Mouse (Mus musculus): ENCODE data around the gene 4930469K13Rik. TPM values are rescaled to one million over a fixed set of nuclear protein-coding genes. Genes with fewer than 3 reads are reported as not detected.

4930469K13Rik gene
- polyA plus RNA-seq, 1 experiment: not detected

GRCm38 (mm10) chr11:34073776-34074175, 24.6 kb downstream of the 4930469K13Rik start:
- no peak overlapping the region for H3K27ac ChIP-seq (ENCODE audit: control insufficient read depth, insufficient read depth, low read depth, low read length, poor library complexity)
- 32% methylated on average over 15 of the region's 15 CpGs for WGBS
- no peak for TF ChIP-seq POLR2A (IDR thresholded peaks at IDR 0.05; ENCODE audit: borderline replicate concordance, control insufficient read depth, low read depth, low read length)
- TF ChIP-seq CTCF (IDR thresholded peaks at IDR 0.05; ENCODE audit: control insufficient read depth, insufficient read depth, low read length): peak; percentile 89
- no peak overlapping the region for H3K4me3 ChIP-seq (replicated peaks; ENCODE audit: control insufficient read depth, low read depth, low read length)
- H3K4me1 ChIP-seq (ENCODE audit: control insufficient read depth, insufficient read depth, low read length): peaks cover 5% of the 10 kb centered on the region; the same call in 1 of the 2 replicates

DNA sequence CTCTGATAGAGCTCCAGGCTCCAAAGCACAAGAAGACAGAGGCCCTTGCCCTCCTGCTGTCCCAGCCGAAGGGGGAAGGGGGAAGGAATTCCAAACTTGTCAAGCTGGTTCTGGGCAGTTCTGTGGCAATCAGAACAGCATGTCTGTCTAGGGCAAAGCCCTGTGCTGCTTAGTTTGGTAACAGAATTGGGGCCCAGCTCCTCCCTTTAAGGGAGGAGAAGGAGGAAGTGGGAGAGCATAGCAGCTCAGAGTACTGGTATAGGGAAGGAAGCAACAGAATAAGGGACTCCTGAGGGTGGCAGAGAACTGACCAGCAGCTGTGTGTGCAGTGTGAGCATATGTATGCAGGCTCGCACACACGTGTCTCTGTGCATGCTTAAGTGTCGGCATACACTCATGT, 26.0 kb downstream of the 4930469K13Rik start:
- Histone ChIP-seq H3K4me1 (ENCODE audit: control insufficient read depth, insufficient read depth, low read length) (peaks cover 5% of the 10 kb centered on the region; the same call in 1 of the 2 replicates), H3K27ac (ENCODE audit: control insufficient read depth, insufficient read depth, low read depth, low read length, poor library complexity) (0 out of 2 replicates have a peak overlapping the region, but pooled peaks have one; percentile 22), H3K4me3 (replicated peaks; ENCODE audit: control insufficient read depth, low read depth, low read length) (no peak overlapping the region)
- TF ChIP-seq POLR2A (IDR thresholded peaks at IDR 0.05; ENCODE audit: borderline replicate concordance, control insufficient read depth, low read depth, low read length): no peak
- TF ChIP-seq CTCF (IDR thresholded peaks at IDR 0.05; ENCODE audit: control insufficient read depth, insufficient read depth, low read length): no peak
- WGBS: 13% methylated on average over 4 of the region's 4 CpGs

DNA sequence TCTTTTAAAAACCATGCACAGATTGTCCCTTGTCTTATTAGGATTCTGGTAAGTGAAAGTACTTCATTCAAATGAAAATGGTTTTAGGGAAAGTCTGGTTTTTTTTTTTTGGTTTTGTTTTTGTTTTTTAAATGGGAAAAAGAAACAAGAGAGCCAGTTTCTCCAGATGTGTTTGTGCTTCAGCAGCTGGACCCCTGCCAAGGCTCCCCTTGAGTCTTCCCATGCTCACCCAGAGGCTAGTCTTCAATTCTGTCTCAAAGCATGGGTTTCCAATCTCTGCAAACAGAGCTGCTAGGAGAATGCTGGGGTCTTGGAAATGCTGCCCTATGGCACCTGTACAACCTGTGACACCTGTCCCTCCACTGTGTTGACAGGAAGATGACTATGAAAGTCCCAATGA, 27.8 kb downstream of the 4930469K13Rik start:
- TF ChIP-seq POLR2A (IDR thresholded peaks at IDR 0.05; ENCODE audit: borderline replicate concordance, control insufficient read depth, low read depth, low read length): no peak
- TF ChIP-seq CTCF (IDR thresholded peaks at IDR 0.05; ENCODE audit: control insufficient read depth, insufficient read depth, low read length): no peak
- H3K4me1 ChIP-seq (ENCODE audit: control insufficient read depth, insufficient read depth, low read length): peaks cover 11% of the 10 kb centered on the region; the same call in 1 of the 2 replicates

DNA sequence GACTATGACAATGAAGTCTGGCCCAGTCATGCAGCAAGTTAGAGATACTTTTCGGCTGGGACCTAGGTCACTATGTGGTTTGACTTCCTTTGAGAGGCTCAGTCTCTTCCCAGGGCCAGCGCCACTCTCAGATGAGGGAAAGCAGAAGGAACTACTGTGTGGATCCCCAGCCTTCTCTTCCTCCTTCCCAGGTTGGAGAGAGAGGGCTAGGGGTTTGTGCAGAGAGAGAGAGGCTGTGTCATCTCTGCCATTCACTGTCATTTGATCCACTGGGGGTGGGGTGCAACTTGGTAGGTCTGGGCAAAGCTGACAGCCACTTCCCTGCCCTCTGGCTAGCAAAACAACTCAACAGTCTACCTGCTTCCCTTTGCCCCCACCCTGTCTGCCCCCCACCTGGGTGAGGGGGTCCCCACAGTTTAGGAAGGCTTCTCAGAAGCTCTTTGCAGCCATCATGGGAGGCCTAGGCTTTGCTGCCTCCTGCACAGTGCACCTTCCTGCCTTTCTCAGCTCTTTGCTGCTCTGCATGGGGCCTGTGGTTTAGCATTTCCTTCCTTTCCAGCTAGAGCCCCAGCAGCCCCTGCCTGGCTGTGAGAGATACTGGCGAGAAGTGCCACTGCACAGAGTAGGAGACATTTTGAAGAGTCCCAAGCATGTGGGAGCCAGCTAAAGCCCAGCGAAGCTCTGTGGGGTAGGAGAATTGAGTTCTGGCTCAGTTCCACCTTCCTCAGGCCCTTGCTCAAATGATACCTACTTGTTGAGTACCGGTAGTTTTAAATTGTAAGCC, 34.5 kb downstream of the 4930469K13Rik start:
- H3K4me1 ChIP-seq (ENCODE audit: control insufficient read depth, insufficient read depth, low read length): peaks cover 20% of the 10 kb centered on the region

More for the DNA sequence above, 27.8 kb downstream of the 4930469K13Rik start:
- Histone ChIP-seq H3K4me3 (replicated peaks; ENCODE audit: control insufficient read depth, low read depth, low read length) (no peak overlapping the region), H3K27ac (ENCODE audit: control insufficient read depth, insufficient read depth, low read depth, low read length, poor library complexity) (no peak overlapping the region)

GRCm38 (mm10) chr11:34063257-34063656, 35.1 kb downstream of the 4930469K13Rik start:
- H3K4me3 ChIP-seq (replicated peaks; ENCODE audit: control insufficient read depth, low read depth, low read length): no peak overlapping the region
- peaks cover 20% of the 10 kb centered on the region for H3K4me1 ChIP-seq (ENCODE audit: control insufficient read depth, insufficient read depth, low read length)
- WGBS: 28% methylated on average over 2 of the region's 2 CpGs
- H3K27ac ChIP-seq (ENCODE audit: control insufficient read depth, insufficient read depth, low read depth, low read length, poor library complexity): no peak overlapping the region; the same call in 1 of the 2 replicates
- TF ChIP-seq CTCF (IDR thresholded peaks at IDR 0.05; ENCODE audit: control insufficient read depth, insufficient read depth, low read length) (no peak), POLR2A (IDR thresholded peaks at IDR 0.05; ENCODE audit: borderline replicate concordance, control insufficient read depth, low read depth, low read length) (no peak)

More for the DNA sequence above, 34.5 kb downstream of the 4930469K13Rik start:
- Histone ChIP-seq H3K4me3 (replicated peaks; ENCODE audit: control insufficient read depth, low read depth, low read length) (no peak overlapping the region), H3K27ac (ENCODE audit: control insufficient read depth, insufficient read depth, low read depth, low read length, poor library complexity) (peak overlapping the region; percentile 78)
- TF ChIP-seq CTCF (IDR thresholded peaks at IDR 0.05; ENCODE audit: control insufficient read depth, insufficient read depth, low read length) (0 out of 2 replicates have a peak, but pooled peaks have one; percentile 5), POLR2A (IDR thresholded peaks at IDR 0.05; ENCODE audit: borderline replicate concordance, control insufficient read depth, low read depth, low read length) (no peak)
- 3% methylated on average over 5 of the region's 5 CpGs for WGBS

- peaks cover 20% of the 10 kb centered on the region for H3K4me1 ChIP-seq (ENCODE audit: control insufficient read depth, insufficient read depth, low read length)
- H3K4me3 ChIP-seq (replicated peaks; ENCODE audit: control insufficient read depth, low read depth, low read length): no peak overlapping the region
- WGBS: 56% methylated on average over 6 of the region's 6 CpGs
- no peak overlapping the region for H3K27ac ChIP-seq (ENCODE audit: control insufficient read depth, insufficient read depth, low read depth, low read length, poor library complexity)
- TF ChIP-seq POLR2A (IDR thresholded peaks at IDR 0.05; ENCODE audit: borderline replicate concordance, control insufficient read depth, low read depth, low read length) (no peak), CTCF (IDR thresholded peaks at IDR 0.05; ENCODE audit: control insufficient read depth, insufficient read depth, low read length) (no peak)
These were observed 36.6 kb downstream of the 4930469K13Rik start for GRCm38 (mm10) chr11:34061740-34062139.

DNA sequence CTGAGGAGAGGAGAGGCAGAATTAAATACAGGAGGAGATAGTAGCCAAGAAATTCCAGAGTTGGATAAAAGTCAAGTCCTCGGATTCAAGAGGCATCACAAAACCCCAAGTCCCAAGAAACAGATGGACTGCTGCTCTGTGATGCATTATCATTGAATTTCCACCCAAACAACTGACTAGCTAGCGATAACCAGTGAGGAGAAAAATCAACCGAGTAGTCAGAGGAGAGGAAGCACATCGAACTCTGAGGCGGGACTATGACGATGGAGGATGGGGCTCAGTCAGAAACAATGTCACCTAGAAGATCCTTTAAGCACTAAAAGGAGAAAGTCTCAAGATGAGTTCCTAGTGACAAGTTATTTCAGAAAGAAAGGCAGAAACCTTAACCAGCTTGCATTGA, 39.4 kb downstream of the 4930469K13Rik start:
- peaks cover 12% of the 10 kb centered on the region for H3K4me1 ChIP-seq (ENCODE audit: control insufficient read depth, insufficient read depth, low read length)
- H3K27ac ChIP-seq (ENCODE audit: control insufficient read depth, insufficient read depth, low read depth, low read length, poor library complexity): no peak overlapping the region
- no peak for TF ChIP-seq CTCF (IDR thresholded peaks at IDR 0.05; ENCODE audit: control insufficient read depth, insufficient read depth, low read length)
- 70% methylated on average over 6 of the region's 6 CpGs for WGBS
- H3K4me3 ChIP-seq (replicated peaks; ENCODE audit: control insufficient read depth, low read depth, low read length): no peak overlapping the region

DNA sequence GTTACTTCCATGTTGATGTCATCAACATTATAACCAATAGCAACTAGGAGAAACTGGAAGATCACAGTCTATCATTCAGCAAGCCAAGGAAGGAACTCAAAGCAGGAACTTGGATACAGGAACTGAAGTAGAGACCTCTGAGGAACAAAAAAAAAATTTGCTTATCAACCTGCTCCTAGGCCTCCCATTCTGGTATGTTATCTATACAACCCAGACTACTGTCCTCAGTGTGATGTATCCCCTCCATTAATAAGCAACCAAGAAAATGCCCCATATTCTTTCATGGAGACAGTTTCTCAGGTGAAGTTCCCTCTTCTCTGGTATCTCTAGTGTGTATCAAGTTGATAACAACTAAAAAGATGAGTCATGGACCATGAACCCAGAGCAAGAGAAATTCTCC, 40.0 kb downstream of the 4930469K13Rik start:
- no peak overlapping the region for H3K27ac ChIP-seq (ENCODE audit: control insufficient read depth, insufficient read depth, low read depth, low read length, poor library complexity)
- TF ChIP-seq CTCF (IDR thresholded peaks at IDR 0.05; ENCODE audit: control insufficient read depth, insufficient read depth, low read length) (no peak), POLR2A (IDR thresholded peaks at IDR 0.05; ENCODE audit: borderline replicate concordance, control insufficient read depth, low read depth, low read length) (no peak)
- no peak overlapping the region for H3K4me3 ChIP-seq (replicated peaks; ENCODE audit: control insufficient read depth, low read depth, low read length)
- peaks cover 10% of the 10 kb centered on the region for H3K4me1 ChIP-seq (ENCODE audit: control insufficient read depth, insufficient read depth, low read length)
